Mouse (Mus musculus): ENCODE results near the gene Asf1a.
"Not testable (repeated sequence)": the region's sequence is repeated elsewhere in the genome, so short reads cannot be mapped to it uniquely, and the experiment has no call there.

Gene Asf1a

DNA sequence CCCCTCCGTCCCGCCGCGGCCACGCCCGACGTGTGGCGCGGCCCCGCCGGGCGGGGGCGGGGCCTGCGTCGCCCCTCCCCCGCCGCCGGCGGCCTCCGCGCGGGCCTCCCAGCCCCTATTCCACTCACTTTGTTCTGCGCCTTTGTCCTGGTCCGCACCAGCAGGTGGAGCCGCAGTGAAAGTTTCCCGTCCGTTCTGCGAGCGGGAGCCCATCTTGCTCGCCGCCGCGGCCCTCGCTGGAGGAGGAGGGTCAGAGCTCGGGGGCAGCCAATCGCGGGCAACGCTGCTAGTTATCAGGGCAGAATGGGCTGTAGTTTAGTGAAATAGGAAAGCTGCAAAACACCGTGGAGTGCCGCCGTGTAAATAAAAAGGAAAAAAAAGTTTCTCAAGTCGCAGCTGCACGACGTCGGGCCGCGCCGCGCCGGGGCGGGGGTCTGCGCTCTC lies at the start of gene Asf1a:
Asf1a (plus strand) TSS at position 81 of the 444 bp plus-strand sequence.
- DNase-seq (ENCODE audit: low spot score) = peak; percentile 93

DNA sequence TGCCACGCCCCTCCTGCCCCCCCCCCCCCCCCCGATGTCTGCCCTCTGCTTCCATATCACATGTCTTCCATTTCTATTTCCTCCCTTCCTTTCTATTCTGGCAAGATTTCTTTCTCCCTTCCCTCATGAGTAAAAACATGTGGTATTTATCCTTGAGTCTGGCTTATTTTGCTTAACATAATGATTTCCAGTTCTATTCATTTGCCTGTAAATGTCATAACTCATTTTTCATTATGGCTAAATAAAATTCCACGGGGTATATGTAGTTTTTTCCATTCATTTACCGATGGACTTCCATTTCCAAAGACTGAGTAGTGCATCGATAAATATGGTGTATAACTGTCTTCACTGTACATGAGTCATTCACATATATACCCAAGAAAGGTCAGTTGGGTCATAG lies 34.6 kb upstream of the Asf1a start:
- DNase-seq (ENCODE audit: low spot score) = no peak

GRCm38 (mm10) chr10:53565538-53565937 lies 31.0 kb upstream of the Asf1a start:
- DNase-seq (ENCODE audit: low spot score) = no peak

DNA sequence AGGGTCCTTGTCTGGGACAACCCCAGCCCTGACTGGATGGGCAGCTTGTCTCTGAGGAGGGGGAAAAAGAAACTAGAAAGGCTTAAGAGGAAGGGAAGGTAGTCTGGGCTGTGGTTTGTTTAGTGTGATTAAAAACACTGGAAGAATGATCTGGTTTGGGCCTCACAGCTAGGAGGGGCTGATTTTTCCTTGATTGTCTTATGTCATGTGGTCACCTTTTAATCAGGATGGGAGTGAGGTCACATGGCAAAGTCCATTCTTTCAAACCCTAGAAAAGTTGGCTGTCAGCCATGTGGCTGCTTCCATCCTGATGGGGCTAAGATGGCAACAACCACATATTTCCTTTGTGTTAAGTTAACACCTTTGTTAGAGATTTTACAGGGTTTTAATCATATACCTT lies 28.0 kb upstream of the Asf1a start:
- DNase-seq (ENCODE audit: low spot score) = no peak

DNA sequence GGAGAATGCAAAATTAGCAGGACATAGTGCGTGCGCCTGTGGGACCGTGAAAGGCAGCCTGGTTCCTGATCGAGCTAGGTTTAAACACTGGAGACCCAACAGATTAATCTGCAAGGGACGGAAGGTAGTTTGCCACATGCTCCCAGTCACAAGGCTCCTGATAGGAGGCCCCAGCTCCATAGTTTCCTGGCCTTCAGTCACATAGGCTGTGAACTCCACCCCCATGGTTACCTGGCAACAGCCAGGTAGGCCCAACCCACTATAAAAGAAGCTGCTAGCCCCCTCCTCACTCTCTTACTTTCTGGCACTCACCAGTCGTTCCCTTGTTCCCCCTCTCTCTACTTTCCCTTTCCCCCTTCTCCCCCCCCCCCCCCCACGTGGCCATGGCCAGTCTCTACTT lies 16.4 kb upstream of the Asf1a start:
- DNase-seq (ENCODE audit: low spot score) = no peak

DNA sequence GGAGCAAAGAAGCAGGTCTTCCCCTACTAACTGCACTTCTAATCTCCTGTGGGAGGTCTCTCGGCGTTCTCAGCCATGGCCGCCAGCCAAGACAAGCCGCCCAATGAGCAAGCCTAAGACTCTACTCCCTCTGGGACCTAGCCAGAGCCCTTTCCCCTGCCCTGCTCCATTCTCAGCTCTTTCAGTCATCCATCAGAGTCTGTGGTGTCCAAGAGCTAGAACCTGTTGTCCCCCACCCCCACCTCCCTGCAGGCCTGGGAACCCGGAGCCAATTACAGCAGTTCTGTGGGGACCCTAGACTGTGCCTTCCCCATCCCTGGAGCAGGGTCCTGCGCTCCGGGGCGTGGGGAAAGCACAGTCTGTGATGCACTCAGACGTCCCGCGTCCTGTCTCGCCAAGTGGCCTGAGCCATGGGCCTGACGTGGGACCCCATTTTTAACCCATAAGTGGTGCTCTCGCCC lies 15.9 kb upstream of the Asf1a start:
- no peak for DNase-seq (ENCODE audit: low spot score)

GRCm38 (mm10) chr10:53581087-53581486 lies 15.5 kb upstream of the Asf1a start:
- no peak for DNase-seq (ENCODE audit: low spot score)

- no peak for DNase-seq (ENCODE audit: low spot score)
Observed at GRCm38 (mm10) chr10:53585777-53586176, 10.8 kb upstream of the Asf1a start.

- DNase-seq (ENCODE audit: low spot score) = peak; percentile 26
Observed at GRCm38 (mm10) chr10:53595744-53596676, 547 bp upstream of the Asf1a start.

GRCm38 (mm10) chr10:53597121-53597881 lies 744 bp downstream of the Asf1a start:
- peak; percentile 36 for DNase-seq (ENCODE audit: low spot score)

GRCm38 (mm10) chr10:53598821-53599220 lies 2.3 kb downstream of the Asf1a start:
- DNase-seq (ENCODE audit: low spot score) = peak; percentile 72

- no peak for DNase-seq (ENCODE audit: low spot score)
Observed at GRCm38 (mm10) chr10:53605328-53605727, 8.8 kb downstream of the Asf1a start.

DNA sequence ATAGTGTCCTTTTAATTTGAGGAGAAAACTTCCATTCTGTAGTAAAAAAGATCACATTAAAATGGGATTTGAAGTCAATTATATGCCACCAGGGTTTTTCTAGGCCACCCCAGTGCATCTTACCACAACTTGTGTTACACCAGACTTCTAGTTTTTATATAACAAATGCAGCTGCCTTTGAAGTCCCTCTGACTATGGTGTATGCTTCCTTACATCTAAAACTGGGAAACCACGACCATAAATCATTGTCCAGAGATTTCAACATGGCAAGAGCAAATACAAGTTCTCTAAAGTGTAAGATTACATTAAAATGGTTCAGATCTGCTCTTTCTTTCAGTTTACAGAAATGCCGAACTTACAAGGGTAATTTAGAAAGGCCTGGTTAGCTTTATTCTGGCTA lies 11.7 kb downstream of the Asf1a start:
- no peak for DNase-seq (ENCODE audit: low spot score)

DNA sequence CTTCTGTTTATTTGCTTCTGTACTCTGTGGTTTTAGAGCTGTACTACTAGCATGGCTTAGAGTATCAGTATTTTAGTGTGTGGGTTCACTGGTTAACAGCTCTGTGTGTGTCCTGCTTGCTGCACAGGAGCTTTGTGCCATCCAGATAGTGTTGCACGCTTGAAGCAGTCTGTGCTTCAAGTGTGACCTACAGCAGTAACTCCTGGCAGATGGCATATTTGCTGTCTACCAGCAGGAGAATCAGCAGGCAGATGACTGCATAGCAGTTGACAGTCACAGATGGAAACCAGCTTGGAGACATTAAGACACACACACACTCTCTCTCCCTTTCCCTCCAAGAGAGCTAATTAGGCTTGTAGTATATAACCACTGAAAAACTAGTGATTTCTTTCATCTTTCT lies 15.6 kb downstream of the Asf1a start:
- DNase-seq (ENCODE audit: low spot score) = no peak

GRCm38 (mm10) chr10:53613955-53614354 lies 17.4 kb downstream of the Asf1a start:
- no peak for DNase-seq (ENCODE audit: low spot score)

DNA sequence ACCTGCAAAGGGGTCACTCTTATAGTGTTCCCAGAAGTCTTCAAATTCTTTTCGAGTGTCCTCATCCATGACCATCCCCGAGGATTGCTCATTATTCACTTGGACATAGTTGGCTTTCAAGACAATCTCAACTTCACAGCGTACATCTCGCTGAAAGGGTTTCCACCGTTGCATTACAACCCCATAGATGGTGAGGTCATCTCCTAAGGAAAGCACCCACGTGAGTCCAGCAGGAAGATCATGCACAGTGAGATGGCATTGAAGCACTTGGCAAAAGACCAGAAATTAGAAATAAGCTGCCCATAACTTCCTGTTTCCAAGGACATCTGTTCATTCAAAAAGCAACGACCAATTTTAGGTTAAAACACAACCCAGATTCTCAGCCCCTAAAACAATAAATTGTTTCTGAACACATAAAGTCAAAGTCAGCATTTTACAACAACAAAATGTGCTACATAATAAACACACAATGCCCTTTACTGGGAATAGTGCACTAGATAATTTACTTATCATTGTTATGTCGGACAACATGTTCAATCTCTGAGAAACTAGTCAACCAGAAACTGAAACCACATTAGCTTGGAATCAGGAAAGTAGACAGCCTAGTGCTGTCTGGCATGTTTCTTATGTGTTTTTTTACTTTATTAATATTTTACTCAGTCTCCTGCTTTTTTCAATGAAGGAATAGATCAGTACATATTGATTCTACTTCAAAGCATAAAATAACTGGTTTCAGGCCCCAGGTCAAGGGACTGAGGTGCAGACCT lies 19.5 kb downstream of the Asf1a start:
- DNase-seq (ENCODE audit: low spot score) = no peak

GRCm38 (mm10) chr10:53629247-53629917 lies 32.8 kb downstream of the Asf1a start:
- peak; percentile 93 for DNase-seq (ENCODE audit: low spot score)

GRCm38 (mm10) chr10:53629918-53630250 lies 33.3 kb downstream of the Asf1a start:
- peak; percentile 96 for DNase-seq (ENCODE audit: low spot score)

DNA sequence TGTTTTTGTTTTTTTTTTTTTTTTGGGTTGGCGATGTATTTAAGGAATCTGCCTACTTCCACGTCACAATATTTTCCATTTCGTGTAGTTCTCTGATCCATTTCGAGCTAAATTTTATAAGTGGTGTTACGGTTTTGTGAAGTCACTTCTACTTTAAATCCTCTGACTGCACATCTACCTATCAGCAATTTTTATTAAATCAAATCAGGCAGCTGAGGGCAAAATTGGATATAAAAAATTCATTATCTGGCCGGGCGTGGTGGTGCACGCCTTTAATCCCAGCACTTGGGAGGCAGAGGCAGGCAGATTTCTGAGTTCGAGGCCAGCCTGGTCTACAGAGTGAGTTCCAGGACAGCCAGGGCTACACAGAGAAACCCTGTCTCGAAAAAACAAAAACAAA lies 33.8 kb downstream of the Asf1a start, which contains the start of gene Mcm9:
Mcm9 (minus strand) TSS at position 101 of the 400 bp plus-strand sequence.
- not testable (repeated sequence) for DNase-seq (ENCODE audit: low spot score)

DNA sequence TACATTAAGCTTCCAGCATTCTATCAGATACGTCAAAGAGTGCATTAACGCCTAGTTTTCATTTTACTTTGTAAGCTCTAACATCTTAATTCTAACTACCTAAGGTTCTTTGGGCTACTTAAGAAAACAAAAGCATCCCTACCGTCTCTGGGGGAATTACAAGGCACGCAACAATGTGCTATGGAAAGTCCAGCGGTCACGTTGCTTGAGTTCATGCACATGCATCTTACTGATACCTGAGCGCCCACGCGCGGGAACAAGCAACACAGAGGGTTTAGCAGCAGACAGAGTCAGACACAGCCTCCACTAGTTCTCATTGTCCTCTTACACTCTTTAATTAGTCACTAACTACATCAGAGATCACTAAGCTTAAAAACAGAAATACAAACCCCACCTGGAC lies 37.6 kb downstream of the Asf1a start:
- no peak for DNase-seq (ENCODE audit: low spot score)

DNA sequence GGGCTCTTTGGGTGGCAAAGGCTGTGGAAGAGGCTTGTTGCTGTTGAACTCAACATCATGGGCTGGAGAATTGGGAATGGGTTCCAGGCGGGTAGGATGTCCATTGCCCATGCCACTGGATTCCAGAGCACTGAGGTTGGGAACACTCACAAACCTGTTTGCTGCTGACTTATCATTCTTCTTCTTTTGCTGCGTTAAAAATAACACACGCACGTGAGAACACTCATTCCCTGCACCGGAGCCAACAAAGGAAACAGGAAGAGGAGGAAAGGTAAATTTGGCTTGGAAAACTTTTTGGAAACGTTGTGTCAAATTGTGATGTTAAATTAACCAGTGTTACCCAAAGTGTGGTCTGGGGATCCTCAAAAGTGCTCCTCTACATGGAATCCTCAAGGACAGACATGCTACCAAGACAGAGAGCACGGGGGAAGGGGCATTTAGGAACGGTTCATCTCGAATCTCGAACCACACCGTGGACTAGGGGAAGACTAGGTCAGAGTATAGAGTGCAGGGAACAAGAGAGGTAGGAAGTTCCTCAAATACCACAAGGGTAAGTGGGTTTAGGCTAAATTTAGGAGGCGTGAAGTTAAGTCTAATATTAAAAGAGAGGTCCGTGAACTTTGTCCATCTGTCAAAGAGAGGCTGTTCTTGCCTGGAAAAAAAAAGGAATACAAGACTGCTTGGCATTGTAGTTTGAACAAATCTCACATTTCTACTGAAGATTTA lies 38.9 kb downstream of the Asf1a start:
- no peak for DNase-seq (ENCODE audit: low spot score)
